7 mouse cellular contexts compared by ENCODE assay signal in genomic region chr7:139914141-139915047, GRCm38 (mm10). TPM values are rescaled to one million over a fixed set of nuclear protein-coding genes. Genes with fewer than 3 reads are reported as not detected.
DNase-seq lines count a peak whose midpoint lies in the region; ATAC-seq and TF ChIP-seq lines count a peak whose summit lies in the region.

No protein-coding gene starts in this region.

- no peaks in the 10 kb centered on the region for H3K9me3 ChIP-seq in lung, embryonic 14.5 days (ENCODE audit: low read depth, low read length)
- no peaks in the 10 kb centered on the region for H3K9me3 ChIP-seq in embryonic facial prominence, embryonic 10.5 days
- H3K9me3 ChIP-seq in intestine, embryonic 16.5 days (ENCODE audit: control insufficient read depth, low read length): no peaks in the 10 kb centered on the region
- no peaks in the 10 kb centered on the region for H3K9me3 ChIP-seq in neural tube, embryonic 11.5 days (ENCODE audit: control insufficient read depth, low read length)

- peaks cover 26% of the 10 kb centered on the region; the same call in 1 of the 2 replicates for H3K27me3 ChIP-seq in lung, embryonic 14.5 days (ENCODE audit: insufficient read depth, low read length)
- peaks cover 77% of the 10 kb centered on the region for H3K27me3 ChIP-seq in embryonic facial prominence, embryonic 10.5 days (replicated peaks; ENCODE audit: low read depth, poor library complexity, severe bottlenecking)
- peaks cover 10% of the 10 kb centered on the region; the same call in 1 of the 2 replicates for H3K27me3 ChIP-seq in intestine, embryonic 16.5 days (replicated peaks; ENCODE audit: control insufficient read depth, insufficient read depth, low read length)
- H3K27me3 ChIP-seq in neural tube, embryonic 11.5 days (ENCODE audit: control insufficient read depth, insufficient read depth, low read length): peaks cover 23% of the 10 kb centered on the region

- ATAC-seq in lung, embryonic 14.5 days (ENCODE audit: insufficient read depth): peak; percentile 81
- peak; percentile 87 for ATAC-seq in intestine, embryonic 16.5 days
- peak; percentile 75; the same call in 1 of the 2 replicates for ATAC-seq in neural tube, embryonic 11.5 days (ENCODE audit: insufficient read depth, low FRiP score, low TSS enrichment)

- DNase-seq in lung, embryonic 14.5 days: peak; percentile 18
- DNase-seq in lung, postnatal 36 days: no peak
- peak; percentile 54 for DNase-seq in embryonic facial prominence, embryonic 10.5 days (ENCODE audit: low spot score)
- peak; percentile 48 for DNase-seq in neural tube, embryonic 11.5 days (ENCODE audit: low spot score)
- DNase-seq in layer of hippocampus, adult 18-20 months (ENCODE audit: low spot score in 2 of 2): no peak
- no peak for DNase-seq in heart, adult 11 months

- no peak for TF ChIP-seq CTCF in lung, embryonic 14.5 days (IDR thresholded peaks at IDR 0.05; ENCODE audit: low read depth)

- no peak overlapping the region for H3K9ac ChIP-seq in lung, embryonic 14.5 days
- H3K9ac ChIP-seq in intestine, embryonic 16.5 days (ENCODE audit: low read depth, low read length): no peak overlapping the region
- no peak overlapping the region for H3K9ac ChIP-seq in neural tube, embryonic 11.5 days (ENCODE audit: low read length)

- H3K4me3 ChIP-seq in lung, embryonic 14.5 days (ENCODE audit: low read depth, low read length): peak overlapping the region; percentile 32
- H3K4me3 ChIP-seq in embryonic facial prominence, embryonic 10.5 days: peak overlapping the region; percentile 55
- peak overlapping the region; percentile 46 for H3K4me3 ChIP-seq in intestine, embryonic 16.5 days (ENCODE audit: low read length)
- peak overlapping the region; percentile 27; the same call in 1 of the 2 replicates for H3K4me3 ChIP-seq in neural tube, embryonic 11.5 days (ENCODE audit: low read depth, low read length)

- H3K27ac ChIP-seq in lung, embryonic 14.5 days (ENCODE audit: low read depth): no peak overlapping the region
- no peak overlapping the region for H3K27ac ChIP-seq in embryonic facial prominence, embryonic 10.5 days (replicated peaks)
- no peak overlapping the region for H3K27ac ChIP-seq in intestine, embryonic 16.5 days (ENCODE audit: low read length)
- H3K27ac ChIP-seq in neural tube, embryonic 11.5 days (ENCODE audit: low read depth, low read length): no peak overlapping the region

- H3K4me1 ChIP-seq in lung, embryonic 14.5 days (ENCODE audit: insufficient read depth): no peaks in the 10 kb centered on the region
- H3K4me1 ChIP-seq in embryonic facial prominence, embryonic 10.5 days: peaks cover 38% of the 10 kb centered on the region
- peaks cover 11% of the 10 kb centered on the region; the same call in 1 of the 2 replicates for H3K4me1 ChIP-seq in intestine, embryonic 16.5 days (ENCODE audit: control insufficient read depth, insufficient read depth, low read length)
- no peaks in the 10 kb centered on the region for H3K4me1 ChIP-seq in neural tube, embryonic 11.5 days (ENCODE audit: control insufficient read depth, insufficient read depth, low read length)

- 8% methylated on average over 29 of the region's 29 CpGs for WGBS in lung, embryonic 14.5 days
- WGBS in embryonic facial prominence, embryonic 10.5 days: 10% methylated on average over 29 of the region's 29 CpGs
- WGBS in intestine, embryonic 16.5 days: 13% methylated on average over 29 of the region's 29 CpGs
- 11% methylated on average over 29 of the region's 29 CpGs for WGBS in neural tube, embryonic 11.5 days

- peak overlapping the region; percentile 54 for H3K4me2 ChIP-seq in lung, embryonic 14.5 days
- peak overlapping the region; percentile 69 for H3K4me2 ChIP-seq in intestine, embryonic 16.5 days (ENCODE audit: low read depth, low read length)
- peak overlapping the region; percentile 41 for H3K4me2 ChIP-seq in neural tube, embryonic 11.5 days (ENCODE audit: low read depth)

- no peaks in the 10 kb centered on the region for H3K36me3 ChIP-seq in lung, embryonic 14.5 days (ENCODE audit: insufficient read depth)
- H3K36me3 ChIP-seq in embryonic facial prominence, embryonic 10.5 days (replicated peaks): no peaks in the 10 kb centered on the region
- no peaks in the 10 kb centered on the region for H3K36me3 ChIP-seq in intestine, embryonic 16.5 days (ENCODE audit: control insufficient read depth, insufficient read depth, low read length)
- no peaks in the 10 kb centered on the region for H3K36me3 ChIP-seq in neural tube, embryonic 11.5 days (ENCODE audit: control insufficient read depth, insufficient read depth, low read length)

RNA-seq across cellular contexts. Expression of gene Kndc1, which starts 19.9 kb away (rescaled TPM):
- polyA plus RNA-seq in lung, embryonic 14.5 days (2014; fragmentation: Nextera tagmentation; extraction: Ambion mirVana): 0.45 and 0.53 TPM in 2 replicates
- 0.11 and 0.40 TPM in 2 replicates for polyA plus RNA-seq in embryonic facial prominence, embryonic 10.5 days (2016; fragmentation: Nextera tagmentation; extraction: Ambion mirVana)
- polyA plus RNA-seq in intestine, embryonic 16.5 days (2015; fragmentation: Nextera tagmentation; extraction: Ambion mirVana): 0.09 and 0.13 TPM in 2 replicates
- 1.2 TPM in 2 replicates for polyA plus RNA-seq in neural tube, embryonic 11.5 days (2014; fragmentation: Nextera tagmentation; extraction: Ambion mirVana)
- 10 to 100 TPM; 84.7 to 86.2 TPM for total RNA-seq in layer of hippocampus, adult 18-20 months (2021)

RNA-seq across cellular contexts. Expression of gene Utf1, which starts 29.2 kb away (rescaled TPM):
- polyA plus RNA-seq in lung, embryonic 14.5 days (2014; fragmentation: Nextera tagmentation; extraction: Ambion mirVana): 0.14 TPM in 1 of 2 replicates, not detected in the other
- polyA plus RNA-seq in embryonic facial prominence, embryonic 10.5 days (2016; fragmentation: Nextera tagmentation; extraction: Ambion mirVana): 0.20 and 0.36 TPM in 2 replicates
- polyA plus RNA-seq in intestine, embryonic 16.5 days (2015; fragmentation: Nextera tagmentation; extraction: Ambion mirVana): not detected in 2 replicates
- not detected in 2 replicates for polyA plus RNA-seq in neural tube, embryonic 11.5 days (2014; fragmentation: Nextera tagmentation; extraction: Ambion mirVana)
- total RNA-seq in layer of hippocampus, adult 18-20 months (2021): not detected

Comparison
In these comparisons a context has a peak if more than half of its experiments do, and no peak if none do; other contexts are left out.
1. DNase-seq: peak in lung, embryonic 14.5 days (single experiment), embryonic facial prominence, embryonic 10.5 days (single experiment) and neural tube, embryonic 11.5 days (single experiment); none in lung, postnatal 36 days (single experiment), layer of hippocampus, adult 18-20 months (0 of 2) and heart, adult 11 months (single experiment).
2. Peak in every context shown above with its lines, with median percentiles within 50 percentile points of each other: ATAC-seq, H3K4me2 ChIP-seq and H3K4me3 ChIP-seq.